Mouse (Mus musculus): ENCODE data around the gene Abcb8. TPM values are rescaled to one million over a fixed set of nuclear protein-coding genes. Genes with fewer than 3 reads are reported as not detected.

Abcb8 gene
- polyA plus RNA-seq, 1 experiment from 2014 or later = 54.5 TPM

DNA sequence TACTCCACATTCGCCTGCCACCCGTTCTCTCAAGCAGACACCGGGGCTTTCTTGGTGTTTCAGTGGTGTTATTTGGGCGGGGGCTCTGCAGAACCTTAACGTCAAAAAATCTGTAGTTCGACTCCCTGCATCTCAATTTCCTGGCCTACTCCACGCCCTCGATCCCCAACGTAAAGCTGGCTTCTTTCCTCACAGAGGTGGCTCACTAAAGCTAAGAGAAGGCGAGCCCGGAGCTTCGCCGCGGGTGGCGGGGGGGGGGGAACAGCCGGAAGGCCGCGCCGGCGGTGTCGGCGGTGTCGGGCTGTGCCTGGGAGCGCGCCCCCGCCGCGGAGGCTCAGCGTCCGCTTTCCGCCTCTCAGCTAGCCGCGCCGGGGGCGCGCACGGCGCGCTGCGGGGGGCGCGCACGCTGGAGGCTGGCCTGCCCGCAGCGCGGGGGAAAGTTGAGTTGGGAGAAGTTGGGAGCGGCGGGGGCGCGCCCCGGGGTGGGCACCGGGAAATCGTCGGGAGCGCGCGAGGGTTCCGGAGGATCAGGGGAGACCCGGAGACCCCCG is 31.5 kb downstream of the Abcb8 start:
- no peaks in the 10 kb centered on the region for H3K9me3 ChIP-seq
- peaks cover 68% of the 10 kb centered on the region for H3K4me1 ChIP-seq (replicated peaks)
- H3K36me3 ChIP-seq = peaks cover 25% of the 10 kb centered on the region
- WGBS = 2% methylated on average over 58 of the region's 60 CpGs
- H3K27ac ChIP-seq = peak overlapping the region; percentile 92
- peaks cover 23% of the 10 kb centered on the region for H3K27me3 ChIP-seq (ENCODE audit: insufficient read depth, poor library complexity, severe bottlenecking)
- DNase-seq (ENCODE audit: low spot score) = peak; percentile 82
- H3K4me3 ChIP-seq = peak overlapping the region; percentile 79

DNA sequence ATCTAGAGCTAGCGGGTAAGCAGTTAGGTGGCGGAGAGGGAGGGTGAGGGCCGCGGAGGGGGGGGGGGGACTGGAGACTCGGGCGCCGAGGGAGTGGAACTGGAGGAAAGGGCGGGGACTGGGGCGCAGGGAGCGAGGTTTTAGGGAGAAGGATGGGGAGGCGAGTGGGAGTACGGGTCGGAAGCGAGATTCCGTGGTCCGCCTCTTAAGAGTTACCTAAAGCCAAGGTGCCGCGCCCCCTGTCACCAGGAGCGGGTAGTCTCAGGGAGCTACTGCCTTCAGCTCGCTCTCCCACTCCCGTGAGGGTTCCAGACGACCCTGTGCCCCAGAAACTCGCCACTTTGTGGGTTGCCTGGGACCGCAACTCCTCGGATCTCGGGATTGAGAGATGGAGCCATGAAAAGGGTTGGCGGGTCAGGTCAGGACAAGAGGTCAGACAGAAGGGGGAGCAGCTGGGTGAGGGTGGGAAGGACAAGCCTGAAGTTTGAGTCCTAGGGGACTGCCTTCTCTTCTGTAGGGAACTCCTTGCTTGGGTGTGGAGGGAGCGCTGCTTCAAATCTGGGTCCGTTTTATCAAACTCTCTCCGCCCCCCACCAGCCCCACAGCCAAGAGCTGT is 32.1 kb downstream of the Abcb8 start:
- Histone ChIP-seq H3K4me1 (replicated peaks) (peaks cover 68% of the 10 kb centered on the region), H3K36me3 (peaks cover 25% of the 10 kb centered on the region), H3K27ac (peak overlapping the region; percentile 92), H3K9me3 (no peaks in the 10 kb centered on the region), H3K27me3 (ENCODE audit: insufficient read depth, poor library complexity, severe bottlenecking) (peaks cover 23% of the 10 kb centered on the region), H3K4me3 (peak overlapping the region; percentile 79)
- under 1% methylated on average over 28 of the region's 30 CpGs for WGBS
- DNase-seq (ENCODE audit: low spot score) = no peak

DNA sequence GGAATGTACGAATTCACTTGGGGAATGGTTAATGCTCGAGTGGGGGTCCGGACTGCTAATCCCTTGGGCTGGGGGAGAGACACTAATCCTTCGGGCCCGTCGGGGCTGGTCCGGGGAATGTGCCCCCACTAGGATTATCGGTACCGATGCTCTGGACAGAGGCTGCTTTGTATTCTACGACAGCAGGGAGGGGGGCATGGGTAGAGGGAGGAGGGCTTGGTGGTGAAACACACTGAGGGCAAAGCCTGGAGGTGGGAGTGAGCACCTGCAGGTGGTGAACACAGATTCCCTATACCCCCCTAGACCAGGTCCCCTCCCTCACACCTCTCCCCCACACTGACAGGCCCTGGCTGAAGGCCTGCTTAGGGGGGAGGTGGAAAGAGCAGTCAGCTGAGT is 32.6 kb downstream of the Abcb8 start:
- WGBS = 3% methylated on average over 10 of the region's 10 CpGs
- Histone ChIP-seq H3K4me3 (peak overlapping the region; percentile 79), H3K36me3 (peaks cover 25% of the 10 kb centered on the region), H3K27me3 (ENCODE audit: insufficient read depth, poor library complexity, severe bottlenecking) (peaks cover 23% of the 10 kb centered on the region), H3K4me1 (replicated peaks) (peaks cover 68% of the 10 kb centered on the region), H3K9me3 (no peaks in the 10 kb centered on the region), H3K27ac (peak overlapping the region; percentile 92)
- no peak for DNase-seq (ENCODE audit: low spot score)

DNA sequence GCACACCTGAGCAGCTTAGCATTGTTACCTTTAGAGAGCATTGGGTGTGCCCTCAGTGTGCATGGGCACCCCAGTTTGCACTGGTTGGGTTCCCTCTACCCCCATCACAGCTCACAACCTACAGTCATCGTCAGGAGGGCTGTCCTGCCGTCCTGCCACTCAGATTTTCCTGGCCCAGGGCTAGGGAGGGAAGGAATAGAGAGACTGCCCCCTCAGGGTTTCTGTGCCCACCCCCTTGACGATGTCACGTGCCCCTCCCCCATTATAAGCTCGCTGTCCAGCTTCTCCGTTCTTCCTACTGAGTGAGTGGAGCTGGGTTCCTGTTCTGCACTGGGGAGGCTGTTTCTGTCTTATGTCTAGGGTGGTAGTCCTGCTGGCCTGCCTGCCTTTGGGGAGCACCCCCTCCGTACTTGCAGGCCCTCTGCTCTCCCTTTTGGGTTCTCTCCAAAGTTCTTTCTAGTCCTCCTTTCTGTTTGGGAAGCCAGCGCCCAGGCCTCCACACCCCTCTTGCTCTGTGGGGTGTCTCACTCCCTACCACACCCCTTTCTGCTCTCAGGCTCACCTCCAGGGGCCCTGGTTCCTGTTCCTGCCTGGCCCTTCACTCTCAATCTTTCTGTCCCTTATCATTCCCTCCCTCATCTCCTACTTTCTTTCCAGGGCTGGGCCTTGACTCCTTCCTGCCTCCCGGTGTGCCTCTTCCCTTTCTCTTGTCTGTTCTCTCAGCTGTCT is 33.3 kb downstream of the Abcb8 start:
- peaks cover 68% of the 10 kb centered on the region for H3K4me1 ChIP-seq (replicated peaks)
- H3K4me3 ChIP-seq = peak overlapping the region; percentile 79
- DNase-seq (ENCODE audit: low spot score) = no peak
- H3K9me3 ChIP-seq = no peaks in the 10 kb centered on the region
- peak overlapping the region; percentile 92; the same call in 1 of the 2 replicates for H3K27ac ChIP-seq
- WGBS = 9% methylated on average over 9 of the region's 9 CpGs
- H3K27me3 ChIP-seq (ENCODE audit: insufficient read depth, poor library complexity, severe bottlenecking) = peaks cover 23% of the 10 kb centered on the region
- H3K36me3 ChIP-seq = peaks cover 26% of the 10 kb centered on the region

DNA sequence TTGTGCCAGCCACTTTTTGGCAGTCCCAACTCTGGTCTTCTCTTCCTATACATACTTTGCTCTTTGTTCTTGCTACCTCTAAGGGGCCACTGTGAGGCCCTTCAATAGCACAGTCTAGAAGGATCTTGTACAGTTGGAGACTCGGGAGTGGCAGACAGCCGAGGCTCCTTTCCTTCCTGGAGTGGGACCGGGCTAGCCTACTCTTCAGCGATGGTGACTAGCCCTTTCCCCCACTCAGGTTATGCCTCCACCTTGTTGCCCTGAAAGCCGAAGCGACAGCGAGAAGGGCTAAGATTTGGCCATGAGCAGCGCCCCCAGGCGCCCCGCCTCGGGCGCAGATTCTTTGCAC is 33.8 kb downstream of the Abcb8 start:
- peaks cover 23% of the 10 kb centered on the region for H3K27me3 ChIP-seq (ENCODE audit: insufficient read depth, poor library complexity, severe bottlenecking)
- H3K36me3 ChIP-seq = peaks cover 31% of the 10 kb centered on the region
- H3K9me3 ChIP-seq = no peaks in the 10 kb centered on the region
- peak overlapping the region; percentile 79 for H3K4me3 ChIP-seq
- WGBS = 9% methylated on average over 12 of the region's 12 CpGs
- no peak for DNase-seq (ENCODE audit: low spot score)
- H3K27ac ChIP-seq = peak overlapping the region; percentile 92; the same call in 1 of the 2 replicates
- H3K4me1 ChIP-seq (replicated peaks) = peaks cover 65% of the 10 kb centered on the region

DNA sequence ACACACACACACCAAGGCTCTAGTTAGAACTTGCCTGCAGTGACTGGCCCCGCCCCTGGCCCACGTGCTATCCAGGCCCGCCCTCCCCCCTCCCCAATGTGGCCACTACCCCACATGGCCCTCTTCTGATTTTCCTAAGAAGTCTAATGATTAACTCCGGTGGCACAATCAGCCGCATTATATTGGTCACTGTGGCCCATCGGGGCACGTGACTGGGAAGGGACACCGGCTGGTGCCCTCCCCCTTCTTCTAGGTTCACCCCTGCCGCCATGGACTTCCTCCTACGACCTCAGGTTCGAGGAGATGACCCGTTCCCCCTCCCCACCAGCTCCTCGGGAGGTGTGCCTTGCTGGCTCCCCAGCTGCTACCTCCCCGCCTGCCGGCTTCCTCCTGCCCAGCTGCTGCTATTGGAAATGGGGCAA is 34.5 kb downstream of the Abcb8 start:
- H3K4me3 ChIP-seq = peak overlapping the region; percentile 79
- H3K36me3 ChIP-seq = peaks cover 39% of the 10 kb centered on the region
- no peaks in the 10 kb centered on the region for H3K9me3 ChIP-seq
- 1% methylated on average over 15 of the region's 15 CpGs for WGBS
- H3K27ac ChIP-seq = peak overlapping the region; percentile 66; the same call in 1 of the 2 replicates
- DNase-seq (ENCODE audit: low spot score) = peak; percentile 55
- H3K4me1 ChIP-seq (replicated peaks) = peaks cover 58% of the 10 kb centered on the region
- peaks cover 23% of the 10 kb centered on the region for H3K27me3 ChIP-seq (ENCODE audit: insufficient read depth, poor library complexity, severe bottlenecking)

DNA sequence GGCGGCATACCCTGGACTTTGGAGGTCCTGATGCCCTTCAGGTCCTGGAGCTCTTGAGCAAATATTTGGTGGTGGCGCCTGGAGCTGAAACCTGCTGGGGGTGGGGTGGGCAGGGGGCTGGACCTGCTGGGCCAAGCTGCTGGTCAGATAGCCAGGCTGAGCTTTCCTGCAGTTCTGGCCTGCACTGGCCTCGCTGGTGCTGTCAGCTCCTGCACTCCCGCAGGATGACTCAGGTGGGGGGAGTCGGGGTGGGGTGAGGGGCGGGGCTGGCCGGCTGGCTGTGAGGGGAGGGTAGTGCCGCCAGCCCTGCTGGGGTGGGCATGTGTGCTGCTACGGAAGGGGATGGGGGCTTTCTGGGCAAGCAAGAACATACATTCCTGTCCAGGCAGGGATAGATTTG is 35.1 kb downstream of the Abcb8 start:
- peak overlapping the region; percentile 79 for H3K4me3 ChIP-seq
- H3K4me1 ChIP-seq (replicated peaks) = peaks cover 52% of the 10 kb centered on the region
- H3K9me3 ChIP-seq = no peaks in the 10 kb centered on the region
- H3K27me3 ChIP-seq (ENCODE audit: insufficient read depth, poor library complexity, severe bottlenecking) = peaks cover 23% of the 10 kb centered on the region
- WGBS = 12% methylated on average over 9 of the region's 9 CpGs
- no peak for DNase-seq (ENCODE audit: low spot score)
- peak overlapping the region; percentile 66 for H3K27ac ChIP-seq
- peaks cover 45% of the 10 kb centered on the region for H3K36me3 ChIP-seq

DNA sequence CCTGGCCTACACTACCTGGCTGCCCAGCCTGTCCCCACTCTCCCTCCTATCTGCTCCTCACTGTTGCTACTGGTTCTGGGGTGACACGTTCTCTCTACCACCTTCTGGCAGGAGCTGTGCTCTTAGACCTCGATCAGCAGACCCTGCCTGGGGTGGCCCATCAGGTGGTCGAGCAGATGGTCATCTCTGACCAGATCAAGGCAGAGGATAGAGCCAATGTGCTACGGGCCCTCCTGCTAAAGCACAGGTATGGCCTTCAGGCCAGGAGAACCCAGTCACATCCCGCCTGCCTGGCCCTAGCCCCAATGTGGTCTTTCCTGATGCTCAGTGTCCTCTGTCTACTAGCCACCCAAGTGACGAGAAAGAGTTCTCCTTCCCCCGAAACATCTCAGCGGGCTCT is 40.5 kb downstream of the Abcb8 start:
- WGBS = 91% methylated on average over 8 of the region's 8 CpGs
- Histone ChIP-seq H3K4me3 (no peak overlapping the region), H3K27me3 (ENCODE audit: insufficient read depth, poor library complexity, severe bottlenecking) (no peaks in the 10 kb centered on the region), H3K27ac (no peak overlapping the region), H3K36me3 (peaks cover 93% of the 10 kb centered on the region), H3K9me3 (no peaks in the 10 kb centered on the region), H3K4me1 (replicated peaks) (peaks cover under 1% of the 10 kb centered on the region; the same call in 1 of the 2 replicates)
- DNase-seq (ENCODE audit: low spot score) = no peak

DNA sequence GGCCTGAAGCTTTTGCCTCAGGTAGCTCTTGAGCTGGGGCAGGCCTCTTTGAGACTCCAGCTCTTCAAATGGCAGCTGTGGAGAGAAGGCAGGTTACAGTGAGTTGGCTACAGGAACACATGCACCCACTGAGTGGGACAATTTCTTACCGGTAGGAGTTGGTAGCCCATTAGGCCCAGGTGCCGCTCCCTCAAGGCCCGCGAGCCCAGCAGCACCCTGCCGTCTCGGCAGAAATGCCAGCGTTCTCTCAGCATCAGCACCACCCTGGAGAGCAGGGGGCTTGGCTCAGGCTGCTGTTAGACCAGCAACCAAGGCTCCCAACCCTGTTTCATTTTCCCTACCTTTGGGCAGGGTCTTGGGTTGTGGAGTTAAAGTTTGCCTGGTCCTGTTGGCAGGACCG is 47.7 kb downstream of the Abcb8 start:
- Histone ChIP-seq H3K9me3 (no peaks in the 10 kb centered on the region), H3K27me3 (ENCODE audit: insufficient read depth, poor library complexity, severe bottlenecking) (no peaks in the 10 kb centered on the region), H3K36me3 (peaks cover 78% of the 10 kb centered on the region), H3K4me1 (replicated peaks) (peaks cover 32% of the 10 kb centered on the region), H3K27ac (no peak overlapping the region), H3K4me3 (no peak overlapping the region)
- WGBS = 90% methylated on average over 8 of the region's 8 CpGs
- DNase-seq (ENCODE audit: low spot score) = no peak

DNA sequence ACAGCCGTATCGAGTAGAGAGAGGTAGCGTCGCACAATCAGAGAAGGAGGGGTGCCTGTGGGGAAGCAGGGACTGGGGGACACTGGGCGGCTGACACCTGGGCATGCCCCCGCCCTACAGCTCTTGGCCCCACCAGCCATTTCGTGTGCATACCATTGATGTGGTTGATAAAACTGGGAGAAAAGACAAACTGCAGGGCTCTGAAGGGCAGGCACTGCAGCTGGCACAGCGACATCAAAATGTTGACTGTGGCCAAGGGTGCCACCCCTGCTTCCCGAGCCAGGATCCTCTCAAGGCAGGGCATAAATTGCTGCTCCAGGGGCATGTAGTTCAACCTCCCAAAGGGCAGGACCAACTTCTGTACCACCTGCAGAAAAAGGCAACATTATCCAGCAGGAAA is 48.6 kb downstream of the Abcb8 start:
- DNase-seq (ENCODE audit: low spot score) = no peak
- WGBS = 91% methylated on average over 9 of the region's 9 CpGs
- H3K4me3 ChIP-seq = no peak overlapping the region
- H3K9me3 ChIP-seq = no peaks in the 10 kb centered on the region
- peaks cover 40% of the 10 kb centered on the region for H3K4me1 ChIP-seq (replicated peaks)
- H3K36me3 ChIP-seq = peaks cover 70% of the 10 kb centered on the region
- H3K27ac ChIP-seq = no peak overlapping the region
- H3K27me3 ChIP-seq (ENCODE audit: insufficient read depth, poor library complexity, severe bottlenecking) = no peaks in the 10 kb centered on the region

DNA sequence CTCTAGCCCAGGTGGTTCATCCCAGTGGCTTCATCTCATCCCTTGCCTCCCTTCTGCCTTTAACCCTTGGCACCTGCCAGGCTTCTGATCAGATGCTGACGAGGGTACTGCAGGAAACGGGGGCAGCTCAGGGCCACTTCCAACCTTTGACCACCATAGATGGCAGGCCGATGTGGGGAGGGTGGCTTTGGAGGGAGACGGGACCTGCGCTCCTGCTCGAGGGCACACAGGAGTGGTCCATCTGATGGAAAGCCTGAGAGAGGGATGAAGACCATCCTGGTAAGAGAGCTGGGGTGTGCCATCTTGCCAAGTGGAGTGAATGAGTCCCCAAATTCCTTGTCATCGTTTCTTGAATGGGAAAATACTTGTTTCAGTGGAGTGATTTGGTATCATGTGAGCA is 49.7 kb downstream of the Abcb8 start:
- H3K4me3 ChIP-seq = 0 out of 2 replicates have a peak overlapping the region, but pooled peaks have one; percentile 96
- 91% methylated on average over 7 of the region's 7 CpGs for WGBS
- H3K36me3 ChIP-seq = peaks cover 64% of the 10 kb centered on the region
- H3K27ac ChIP-seq = no peak overlapping the region
- H3K9me3 ChIP-seq = no peaks in the 10 kb centered on the region
- no peaks in the 10 kb centered on the region for H3K27me3 ChIP-seq (ENCODE audit: insufficient read depth, poor library complexity, severe bottlenecking)
- H3K4me1 ChIP-seq (replicated peaks) = peaks cover 52% of the 10 kb centered on the region
- DNase-seq (ENCODE audit: low spot score) = no peak

DNA sequence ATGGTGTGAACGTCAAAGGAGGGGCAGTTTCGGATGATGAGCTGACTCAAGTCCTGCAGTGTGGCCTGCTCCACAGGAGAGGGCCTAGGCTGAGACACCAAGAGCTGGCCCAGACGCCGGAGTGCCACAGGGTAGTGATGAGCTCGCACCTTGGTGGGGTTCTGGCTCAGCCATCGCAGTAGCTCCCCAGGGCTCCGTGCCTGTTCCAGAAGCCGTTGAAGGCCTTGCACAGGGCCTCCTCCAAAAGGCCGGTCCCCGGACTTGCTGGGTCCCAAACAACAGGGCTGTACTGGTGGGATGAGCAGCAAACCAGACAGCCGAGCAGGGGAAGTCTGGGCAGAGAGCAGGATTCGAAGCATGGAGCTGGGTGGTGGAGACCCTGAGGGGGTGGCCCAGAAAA is 50.5 kb downstream of the Abcb8 start:
- peaks cover 52% of the 10 kb centered on the region for H3K4me1 ChIP-seq (replicated peaks)
- WGBS = 88% methylated on average over 12 of the region's 12 CpGs
- peak overlapping the region; percentile 98 for H3K27ac ChIP-seq
- H3K9me3 ChIP-seq = no peaks in the 10 kb centered on the region
- DNase-seq (ENCODE audit: low spot score) = no peak
- peaks cover 57% of the 10 kb centered on the region for H3K36me3 ChIP-seq
- H3K4me3 ChIP-seq = peak overlapping the region; percentile 96
- H3K27me3 ChIP-seq (ENCODE audit: insufficient read depth, poor library complexity, severe bottlenecking) = peaks cover 5% of the 10 kb centered on the region; the same call in 1 of the 2 replicates
